Comparison of ENCODE assay signal across 10 mouse cellular contexts in the genomic region with DNA sequence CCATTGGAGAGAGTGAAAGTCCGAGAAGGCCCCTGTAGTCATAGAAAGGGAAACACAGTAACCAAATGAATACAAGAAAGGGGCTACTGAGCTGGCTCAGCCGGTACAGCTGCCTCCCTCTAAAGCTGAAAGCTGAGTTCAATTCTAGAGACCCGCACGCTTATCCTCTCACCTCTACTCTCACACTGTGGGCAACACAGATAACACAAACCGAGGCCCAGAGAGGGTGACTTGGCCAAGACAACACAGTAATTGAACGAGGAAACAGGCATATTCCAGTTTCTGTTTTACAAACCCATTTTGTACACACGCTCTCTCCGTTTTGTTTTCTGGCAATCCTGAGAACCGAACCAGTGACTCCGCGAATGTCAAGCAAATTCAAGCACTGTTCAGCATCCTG. TPM values are rescaled to one million over a fixed set of nuclear protein-coding genes. Genes with fewer than 3 reads are reported as not detected.
DNase-seq lines count a peak whose midpoint lies in the region; ATAC-seq and TF ChIP-seq lines count a peak whose summit lies in the region.
"Had no signal": no experiment of that assay in that cellular context is flagged by ENCODE, and none has a peak within 500 bp of the region (broad histone marks: within the 10 kb centered on the region; RNA-seq: fewer than 3 reads in every experiment).

No protein-coding gene starts in this region.

- peak overlapping the region; percentile 82 for H3K4me3 ChIP-seq in kidney, embryonic 14.5 days (ENCODE audit: low read length)
- H3K4me3 ChIP-seq in cortical plate, adult 2 months (ENCODE audit: insufficient read depth, low read length): peak overlapping the region; percentile 73
- H3K4me3 ChIP-seq in hindbrain, postnatal 0 days (ENCODE audit: low read length): peak overlapping the region; percentile 68
- peak overlapping the region; percentile 55 for H3K4me3 ChIP-seq in midbrain, embryonic 15.5 days

- H3K27me3 ChIP-seq in kidney, embryonic 14.5 days (ENCODE audit: control insufficient read depth, insufficient read depth, low read length): no peaks in the 10 kb centered on the region
- no peaks in the 10 kb centered on the region for H3K27me3 ChIP-seq in hindbrain, postnatal 0 days (ENCODE audit: insufficient read depth, low read length)
- no peaks in the 10 kb centered on the region for H3K27me3 ChIP-seq in midbrain, embryonic 15.5 days (replicated peaks)
- H3K27me3 ChIP-seq: Patski had no signal

- no peak for ATAC-seq in kidney, embryonic 14.5 days (ENCODE audit: low FRiP score, low TSS enrichment)
- no peak for ATAC-seq in hindbrain, postnatal 0 days
- ATAC-seq in midbrain, embryonic 15.5 days (replicated peaks): no peak

- 0 out of 2 replicates have a peak, but pooled peaks cover 2% of the 10 kb centered on the region for H3K36me3 ChIP-seq in kidney, embryonic 14.5 days (ENCODE audit: control insufficient read depth, insufficient read depth, low read length)
- H3K36me3 ChIP-seq in hindbrain, postnatal 0 days (ENCODE audit: insufficient read depth, low read length): no peaks in the 10 kb centered on the region
- no peaks in the 10 kb centered on the region for H3K36me3 ChIP-seq in midbrain, embryonic 15.5 days (replicated peaks)

- TF ChIP-seq POLR2A in cortical plate, adult 2 months (IDR thresholded peaks at IDR 0.05; ENCODE audit: extremely low read depth, insufficient read depth, low read length): no peak

- H3K9ac ChIP-seq in kidney, embryonic 14.5 days (ENCODE audit: low read depth, low read length): peak overlapping the region; percentile 75; the same call in 1 of the 2 replicates
- peak overlapping the region; percentile 68; the same call in 1 of the 2 replicates for H3K9ac ChIP-seq in hindbrain, postnatal 0 days (replicated peaks; ENCODE audit: low read length)
- no peak overlapping the region for H3K9ac ChIP-seq in midbrain, embryonic 15.5 days

- H3K27ac ChIP-seq in kidney, embryonic 14.5 days (ENCODE audit: low read depth, low read length): no peak overlapping the region
- H3K27ac ChIP-seq in cortical plate, adult 2 months (ENCODE audit: insufficient read depth, low read length): no peak overlapping the region; the same call in 1 of the 2 replicates
- peak overlapping the region; percentile 88; the same call in 1 of the 2 replicates for H3K27ac ChIP-seq in hindbrain, postnatal 0 days
- H3K27ac ChIP-seq in midbrain, embryonic 15.5 days: 0 out of 2 replicates have a peak overlapping the region, but pooled peaks have one; percentile 14

- WGBS in kidney, embryonic 14.5 days: 87% methylated on average over 11 of the region's 11 CpGs
- WGBS in hindbrain, postnatal 0 days: 76% methylated on average over 11 of the region's 11 CpGs
- 87% methylated on average over 11 of the region's 11 CpGs for WGBS in midbrain, embryonic 15.5 days

- H3K4me2 ChIP-seq in kidney, embryonic 14.5 days (replicated peaks; ENCODE audit: low read depth, low read length): peak overlapping the region; percentile 93
- H3K4me2 ChIP-seq in hindbrain, postnatal 0 days (ENCODE audit: low read depth, low read length): peak overlapping the region; percentile 84
- H3K4me2 ChIP-seq in midbrain, embryonic 15.5 days: peak overlapping the region; percentile 85

- H3K4me1 ChIP-seq in kidney, embryonic 14.5 days (ENCODE audit: control insufficient read depth, insufficient read depth, low read length): peaks cover 34% of the 10 kb centered on the region
- H3K4me1 ChIP-seq in cortical plate, adult 2 months (ENCODE audit: control insufficient read depth, insufficient read depth, low read length): peaks cover 12% of the 10 kb centered on the region
- H3K4me1 ChIP-seq in hindbrain, postnatal 0 days (ENCODE audit: insufficient read depth, low read length): peaks cover 12% of the 10 kb centered on the region
- H3K4me1 ChIP-seq in midbrain, embryonic 15.5 days: peaks cover 46% of the 10 kb centered on the region

- H3K9me3 ChIP-seq in kidney, embryonic 14.5 days (ENCODE audit: control insufficient read depth, low read length): no peaks in the 10 kb centered on the region
- no peaks in the 10 kb centered on the region for H3K9me3 ChIP-seq in hindbrain, postnatal 0 days (ENCODE audit: low read length)
- no peaks in the 10 kb centered on the region for H3K9me3 ChIP-seq in midbrain, embryonic 15.5 days

- TF ChIP-seq CTCF in cortical plate, adult 2 months (IDR thresholded peaks at IDR 0.05; ENCODE audit: extremely low read depth, insufficient read depth, low read length): no peak
- TF ChIP-seq CTCF in hindbrain, postnatal 0 days (IDR thresholded peaks at IDR 0.05; ENCODE audit: low read depth): no peak

- DNase-seq in kidney, postnatal 10 days: no peak
- no peak for DNase-seq in hindbrain, postnatal 0 days (ENCODE audit: low spot score)
- no peak for DNase-seq in ovary, postnatal 14 days (ENCODE audit: low spot score)
- no peak for DNase-seq in gastrocnemius, adult 8-10 months (ENCODE audit: low spot score in 2 of 2)
- no peak for DNase-seq in adrenal gland, adult 8-10 months
- DNase-seq: kidney, postnatal 25 days had no signal

RNA-seq across cellular contexts. Expression of gene Polr3h, which starts 1.1 kb away (rescaled TPM):
- polyA plus RNA-seq in kidney, embryonic 14.5 days (2014; fragmentation: Nextera tagmentation; extraction: Ambion mirVana): 76.5 and 78.9 TPM in 2 replicates
- polyA plus RNA-seq in cortical plate, adult 2 months (2012; rRNA removed): 61.5 and 63.0 TPM in 2 replicates
- 47.2 and 48.7 TPM in 2 replicates for total RNA-seq in hindbrain, postnatal 0 days (2014; rRNA removed)
- 98.7 and 101 TPM in 2 replicates for polyA plus RNA-seq in hindbrain, postnatal 0 days (2015; fragmentation: Nextera tagmentation; extraction: Ambion mirVana)
- 81.5 and 83.1 TPM in 2 replicates for polyA plus RNA-seq in midbrain, embryonic 15.5 days (2015; fragmentation: Nextera tagmentation; extraction: Ambion mirVana)
- 10 to 100 TPM in 1 of 4 experiments, 1 to 10 TPM in 3; 7.2 to 10.2 (median 8.2) TPM for total RNA-seq in gastrocnemius, adult 8-10 months (2022)
- 10 to 100 TPM; 27.5 to 39.2 (median 31.5) TPM for total RNA-seq in adrenal gland, adult 8-10 months (2022)

RNA-seq across cellular contexts. Expression of gene Csdc2, which starts 11.6 kb away (rescaled TPM):
- 17.5 and 28.1 TPM in 2 replicates for polyA plus RNA-seq in kidney, embryonic 14.5 days (2014; fragmentation: Nextera tagmentation; extraction: Ambion mirVana)
- polyA plus RNA-seq in cortical plate, adult 2 months (2012; rRNA removed): 111 and 115 TPM in 2 replicates
- 178 and 188 TPM in 2 replicates for total RNA-seq in hindbrain, postnatal 0 days (2014; rRNA removed)
- polyA plus RNA-seq in hindbrain, postnatal 0 days (2015; fragmentation: Nextera tagmentation; extraction: Ambion mirVana): 239 and 269 TPM in 2 replicates
- 248 and 250 TPM in 2 replicates for polyA plus RNA-seq in midbrain, embryonic 15.5 days (2015; fragmentation: Nextera tagmentation; extraction: Ambion mirVana)
- 1 to 10 TPM in 2 of 4 experiments, under 1 TPM in 2; 0.67 to 1.9 (median 0.90) TPM for total RNA-seq in gastrocnemius, adult 8-10 months (2022)
- 10 to 100 TPM in 2 of 4 experiments, 1 to 10 TPM in 2; 8.6 to 33.7 (median 19.6) TPM for total RNA-seq in adrenal gland, adult 8-10 months (2022)

RNA-seq across cellular contexts. Expression of gene Pmm1, which starts 35.8 kb away (rescaled TPM):
- 28.3 and 33.0 TPM in 2 replicates for polyA plus RNA-seq in kidney, embryonic 14.5 days (2014; fragmentation: Nextera tagmentation; extraction: Ambion mirVana)
- polyA plus RNA-seq in cortical plate, adult 2 months (2012; rRNA removed): 294 and 300 TPM in 2 replicates
- total RNA-seq in hindbrain, postnatal 0 days (2014; rRNA removed): 123 and 164 TPM in 2 replicates
- polyA plus RNA-seq in hindbrain, postnatal 0 days (2015; fragmentation: Nextera tagmentation; extraction: Ambion mirVana): 140 and 142 TPM in 2 replicates
- 84.3 and 89.9 TPM in 2 replicates for polyA plus RNA-seq in midbrain, embryonic 15.5 days (2015; fragmentation: Nextera tagmentation; extraction: Ambion mirVana)
- 10 to 100 TPM; 15.6 to 17.9 (median 15.9) TPM for total RNA-seq in gastrocnemius, adult 8-10 months (2022)
- 100 to 1,000 TPM in 2 of 4 experiments, 10 to 100 TPM in 2; 71.1 to 132 (median 86.3) TPM for total RNA-seq in adrenal gland, adult 8-10 months (2022)

RNA-seq across cellular contexts. Expression of gene Aco2, which starts 52.8 kb away (rescaled TPM):
- 123 and 191 TPM in 2 replicates for polyA plus RNA-seq in kidney, embryonic 14.5 days (2014; fragmentation: Nextera tagmentation; extraction: Ambion mirVana)
- polyA plus RNA-seq in cortical plate, adult 2 months (2012; rRNA removed): 533 and 545 TPM in 2 replicates
- 536 and 538 TPM in 2 replicates for total RNA-seq in hindbrain, postnatal 0 days (2014; rRNA removed)
- polyA plus RNA-seq in hindbrain, postnatal 0 days (2015; fragmentation: Nextera tagmentation; extraction: Ambion mirVana): 298 and 299 TPM in 2 replicates
- polyA plus RNA-seq in midbrain, embryonic 15.5 days (2015; fragmentation: Nextera tagmentation; extraction: Ambion mirVana): 265 and 271 TPM in 2 replicates
- 1,000 to 10,000 TPM; 1,068 to 1,166 (median 1,137) TPM for total RNA-seq in gastrocnemius, adult 8-10 months (2022)
- total RNA-seq in adrenal gland, adult 8-10 months (2022): 100 to 1,000 TPM; 297 to 630 (median 469) TPM

RNA-seq across cellular contexts. Expression of gene Phf5a, which starts 53.2 kb away (rescaled TPM):
- 192 and 223 TPM in 2 replicates for polyA plus RNA-seq in kidney, embryonic 14.5 days (2014; fragmentation: Nextera tagmentation; extraction: Ambion mirVana)
- 53.3 and 57.7 TPM in 2 replicates for polyA plus RNA-seq in cortical plate, adult 2 months (2012; rRNA removed)
- 29.0 and 29.7 TPM in 2 replicates for total RNA-seq in hindbrain, postnatal 0 days (2014; rRNA removed)
- polyA plus RNA-seq in hindbrain, postnatal 0 days (2015; fragmentation: Nextera tagmentation; extraction: Ambion mirVana): 102 and 110 TPM in 2 replicates
- 124 and 134 TPM in 2 replicates for polyA plus RNA-seq in midbrain, embryonic 15.5 days (2015; fragmentation: Nextera tagmentation; extraction: Ambion mirVana)
- 10 to 100 TPM; 39.0 to 44.3 (median 39.3) TPM for total RNA-seq in gastrocnemius, adult 8-10 months (2022)
- total RNA-seq in adrenal gland, adult 8-10 months (2022): 10 to 100 TPM; 44.2 to 61.3 (median 51.4) TPM

Comparison
In these comparisons a context has a peak if more than half of its experiments do, and no peak if none do; other contexts are left out.
1. H3K27ac ChIP-seq: peak in hindbrain, postnatal 0 days (single experiment) and midbrain, embryonic 15.5 days (single experiment); none in kidney, embryonic 14.5 days (single experiment) and cortical plate, adult 2 months (single experiment).
2. Peak in every context shown above with its lines, with median percentiles within 50 percentile points of each other: H3K4me2 ChIP-seq and H3K4me3 ChIP-seq.